Mouse (Mus musculus) brain, adult 10 weeks (tissue): ENCODE results near the gene Klhl42. TPM values are rescaled to one million over a fixed set of nuclear protein-coding genes. Genes with fewer than 3 reads are reported as not detected.

Experiments used
- polyA plus RNA-seq: library from polyadenylated mRNA; stranded (reverse); fragments of 350-450 nt; fragmentation: Illumina TruSeq; extraction: RNeasy Lipid Tissue Mini Kit (QIAGEN cat#74804); gene quantifications from one replicate; pipeline ENCODE4 v1.2.3, GENCODE M21; 2015; ENCODE audit warnings: low read depth, low replicate concordance

Gene Klhl42
- polyA plus RNA-seq, result 11.3 TPM

GRCm38 (mm10) chr6:147091136-147092120 lies at the start of gene Klhl42:
Klhl42 (plus strand) TSS chr6:147091379.

GRCm38 (mm10) chr6:147042291-147043290 lies 48.6 kb upstream of the Klhl42 start, which contains the start of gene Mrps35:
Mrps35 (plus strand) TSS chr6:147042764.

GRCm38 (mm10) chr6:147086594-147087225 lies 4.5 kb upstream of the Klhl42 start, which contains the start of gene Mansc4:
Mansc4 (minus strand) TSS chr6:147087032.

Other genes with a start within 250 kb of the Klhl42 start
- not detected for gene Smco2, start 241.3 kb upstream of the Klhl42 start, polyA plus RNA-seq
- 23.6 TPM for gene Ppfibp1, start 202.9 kb upstream of the Klhl42 start, polyA plus RNA-seq
- 0.15 TPM for gene 1700034J05Rik, start 137.0 kb upstream of the Klhl42 start, polyA plus RNA-seq
- 1.3 TPM for gene Rep15, start 58.8 kb upstream of the Klhl42 start, polyA plus RNA-seq
- 53.9 TPM for gene Mrps35, start 48.6 kb upstream of the Klhl42 start, polyA plus RNA-seq
- gene Mansc4, start 4.3 kb upstream of the Klhl42 start, polyA plus RNA-seq, result 0.57 TPM
- gene Pthlh, start 172.8 kb downstream of the Klhl42 start, polyA plus RNA-seq, result 3.1 TPM